Mouse (Mus musculus): ENCODE measurements at regions not wholly inside any gene's neighbourhood (a gene's known extent, or its start where the extent isn't known, plus 50 kb on each side); places are given as distances from the start of the nearest gene placed in this dataset.

DNA sequence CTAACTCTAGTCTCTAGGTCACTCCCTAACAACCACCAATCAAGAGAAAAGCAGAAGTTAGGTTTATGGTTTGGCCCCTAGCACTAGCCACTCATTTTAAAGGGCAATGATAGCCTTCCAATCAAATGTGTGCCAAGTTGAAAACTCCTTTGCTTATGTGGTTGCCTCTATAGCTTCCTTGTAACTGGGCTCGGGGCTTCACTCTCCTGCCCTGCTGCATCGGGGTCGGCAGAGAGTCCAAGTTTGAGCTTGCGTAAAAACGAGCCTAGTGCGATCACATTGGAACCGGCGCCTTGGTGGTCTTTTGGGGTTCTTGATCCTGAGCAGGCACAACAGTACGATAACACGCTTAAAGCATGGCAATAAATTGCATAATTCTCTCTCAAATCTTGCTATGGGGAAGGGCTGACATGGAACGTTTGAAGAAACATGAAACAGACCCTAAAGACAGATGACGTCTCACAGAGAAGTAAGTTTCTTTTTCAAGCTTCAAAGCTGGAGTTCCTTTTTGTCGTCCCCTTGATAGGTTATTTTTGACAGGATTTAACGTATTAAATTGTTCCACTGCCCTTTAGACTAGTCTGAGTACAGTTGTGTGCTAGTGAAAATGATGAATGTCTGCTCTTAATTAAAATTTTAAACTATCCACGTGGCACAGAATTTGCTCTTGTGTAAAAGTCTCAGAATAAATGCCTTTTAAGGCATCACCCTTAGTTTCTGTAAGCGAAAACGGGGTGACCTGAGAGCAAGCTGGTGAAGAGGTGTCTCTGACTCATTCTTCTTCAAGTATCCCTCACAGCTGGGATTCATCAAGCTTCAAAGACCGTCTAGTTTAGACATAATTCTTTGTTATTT, 52.0 kb downstream of the 4930426L09Rik start:
- DNase-seq (no peak), ATAC-seq (ENCODE audit: low FRiP score, low TSS enrichment) (no peak)
- Histone ChIP-seq H3K9ac (replicated peaks; ENCODE audit: low read length) (no peak overlapping the region), H3K4me2 (ENCODE audit: low read length) (no peak overlapping the region), H3K9me3 (ENCODE audit: control insufficient read depth, low read length) (no peaks in the 10 kb centered on the region), H3K27me3 (ENCODE audit: control insufficient read depth, insufficient read depth, low read length) (no peaks in the 10 kb centered on the region), H3K4me3 (replicated peaks; ENCODE audit: low read depth, low read length) (no peak overlapping the region), H3K27ac (replicated peaks; ENCODE audit: low read depth, low read length) (no peak overlapping the region), H3K36me3 (ENCODE audit: control insufficient read depth, insufficient read depth, low read length) (no peaks in the 10 kb centered on the region), H3K4me1 (ENCODE audit: control insufficient read depth, insufficient read depth, low read length) (no peaks in the 10 kb centered on the region)
- 87% methylated on average over 18 of the region's 18 CpGs for WGBS

DNA sequence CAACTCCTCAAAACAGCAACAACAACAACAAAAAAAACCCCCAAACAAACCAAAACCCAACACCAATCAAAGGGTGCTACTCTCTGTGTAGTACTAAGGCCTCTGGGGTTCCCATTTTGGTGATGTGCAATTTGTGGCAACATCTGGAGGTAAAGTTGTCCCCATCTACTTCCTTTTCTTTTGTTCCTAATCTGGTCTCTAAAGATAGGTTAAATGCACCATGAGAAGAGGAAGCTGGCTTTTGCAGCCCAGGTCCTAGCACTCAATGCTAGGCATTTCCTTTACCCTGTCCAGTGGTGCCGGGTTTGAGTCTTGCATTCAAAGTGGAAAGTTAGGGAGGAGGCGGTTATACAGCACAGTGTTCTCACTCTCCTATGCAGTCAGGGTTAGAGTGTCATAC, 57.4 kb downstream of the 4930426L09Rik start:
- no peak for DNase-seq

DNA sequence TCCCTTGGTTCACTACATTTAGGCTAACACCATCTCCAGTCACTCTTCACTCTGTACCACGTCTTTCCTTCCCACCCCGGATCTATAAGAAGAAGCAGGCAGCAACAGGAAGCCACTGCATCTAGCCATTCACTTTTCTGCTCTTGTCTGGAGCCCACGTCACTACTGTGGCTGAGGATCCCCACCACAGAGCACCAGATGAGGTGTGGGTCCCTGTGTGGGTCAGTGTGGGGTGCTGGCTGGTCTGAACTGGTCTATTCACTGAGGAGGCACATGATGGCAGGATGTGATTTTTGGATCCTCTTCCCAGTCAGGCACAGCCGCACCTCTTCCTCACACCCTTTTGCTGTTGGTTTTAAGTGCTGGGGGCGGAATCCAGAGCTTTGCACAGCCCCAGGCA, 59.7 kb downstream of the 4930426L09Rik start:
- no peak for DNase-seq
- Histone ChIP-seq H3K27ac (replicated peaks; ENCODE audit: low read depth, low read length) (no peak overlapping the region), H3K36me3 (ENCODE audit: control insufficient read depth, insufficient read depth, low read length) (no peaks in the 10 kb centered on the region), H3K4me3 (replicated peaks; ENCODE audit: low read depth, low read length) (no peak overlapping the region), H3K27me3 (ENCODE audit: control insufficient read depth, insufficient read depth, low read length) (no peaks in the 10 kb centered on the region), H3K4me2 (ENCODE audit: low read length) (no peak overlapping the region), H3K9ac (replicated peaks; ENCODE audit: low read length) (no peak overlapping the region), H3K4me1 (ENCODE audit: control insufficient read depth, insufficient read depth, low read length) (no peaks in the 10 kb centered on the region), H3K9me3 (ENCODE audit: control insufficient read depth, low read length) (no peaks in the 10 kb centered on the region)
- WGBS: 85% methylated on average over 5 of the region's 5 CpGs
- ATAC-seq (ENCODE audit: low FRiP score, low TSS enrichment): no peak

More for the DNA sequence above, 57.4 kb downstream of the 4930426L09Rik start:
- no peak overlapping the region for H3K27ac ChIP-seq (replicated peaks; ENCODE audit: low read depth, low read length)
- H3K27me3 ChIP-seq (ENCODE audit: control insufficient read depth, insufficient read depth, low read length): no peaks in the 10 kb centered on the region
- no peak overlapping the region for H3K4me2 ChIP-seq (ENCODE audit: low read length)
- no peak overlapping the region for H3K9ac ChIP-seq (replicated peaks; ENCODE audit: low read length)
- no peak overlapping the region for H3K4me3 ChIP-seq (replicated peaks; ENCODE audit: low read depth, low read length)
- H3K4me1 ChIP-seq (ENCODE audit: control insufficient read depth, insufficient read depth, low read length): no peaks in the 10 kb centered on the region
- 94% methylated on average over 2 of the region's 2 CpGs for WGBS
- H3K9me3 ChIP-seq (ENCODE audit: control insufficient read depth, low read length): no peaks in the 10 kb centered on the region
- H3K36me3 ChIP-seq (ENCODE audit: control insufficient read depth, insufficient read depth, low read length): no peaks in the 10 kb centered on the region
- no peak for ATAC-seq (ENCODE audit: low FRiP score, low TSS enrichment)

DNA sequence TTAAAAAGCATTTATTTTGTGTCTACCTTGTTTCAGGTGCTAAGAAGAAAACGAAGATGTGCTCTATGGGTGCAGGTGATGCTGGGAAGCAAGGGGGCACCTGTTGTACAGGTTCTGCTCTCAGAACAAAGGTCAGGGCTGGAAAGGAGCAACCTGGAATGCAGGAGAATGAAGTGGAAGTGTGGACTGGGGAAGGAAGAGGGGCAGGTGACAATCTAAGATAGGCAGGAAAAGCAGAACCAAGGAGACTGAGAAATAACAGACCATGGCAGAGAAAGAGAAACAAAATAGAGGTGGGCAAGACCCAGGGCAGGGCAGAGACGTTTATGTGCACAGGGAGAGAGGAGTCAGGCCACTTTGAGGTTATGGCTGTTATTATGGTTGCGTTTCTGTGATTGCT, 60.6 kb downstream of the 4930426L09Rik start:
- WGBS: 79% methylated on average over 3 of the region's 3 CpGs
- H3K4me1 ChIP-seq (ENCODE audit: control insufficient read depth, insufficient read depth, low read length): no peaks in the 10 kb centered on the region

DNA sequence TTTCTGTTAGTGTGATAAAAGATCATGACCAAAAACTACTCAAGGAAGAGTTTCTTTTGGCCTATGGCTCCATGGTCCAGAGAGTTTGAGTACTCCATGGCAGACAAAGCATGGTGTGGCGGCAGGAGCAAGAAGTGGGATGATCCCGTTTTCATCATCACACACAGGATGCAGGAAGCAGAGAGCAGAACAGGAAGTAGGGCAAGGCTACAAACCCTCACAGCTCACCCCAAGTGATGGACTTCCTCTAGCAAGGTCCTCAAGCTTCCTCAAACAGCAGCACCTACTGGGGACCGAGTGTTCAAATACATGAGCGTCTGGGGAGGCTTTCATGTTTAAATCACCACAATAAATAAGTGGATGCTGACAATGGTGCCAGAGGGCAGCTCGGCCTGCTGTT, 61.1 kb downstream of the 4930426L09Rik start:
- Histone ChIP-seq H3K4me3 (replicated peaks; ENCODE audit: low read depth, low read length) (no peak overlapping the region), H3K36me3 (ENCODE audit: control insufficient read depth, insufficient read depth, low read length) (no peaks in the 10 kb centered on the region), H3K27ac (replicated peaks; ENCODE audit: low read depth, low read length) (no peak overlapping the region), H3K9ac (replicated peaks; ENCODE audit: low read length) (no peak overlapping the region), H3K27me3 (ENCODE audit: control insufficient read depth, insufficient read depth, low read length) (no peaks in the 10 kb centered on the region), H3K4me1 (ENCODE audit: control insufficient read depth, insufficient read depth, low read length) (no peaks in the 10 kb centered on the region), H3K4me2 (ENCODE audit: low read length) (no peak overlapping the region), H3K9me3 (ENCODE audit: control insufficient read depth, low read length) (no peaks in the 10 kb centered on the region)
- no peak for DNase-seq
- ATAC-seq (ENCODE audit: low FRiP score, low TSS enrichment): no peak
- 88% methylated on average over 5 of the region's 5 CpGs for WGBS

More for the DNA sequence above, 60.6 kb downstream of the 4930426L09Rik start:
- Histone ChIP-seq H3K9me3 (ENCODE audit: control insufficient read depth, low read length) (no peaks in the 10 kb centered on the region), H3K9ac (replicated peaks; ENCODE audit: low read length) (no peak overlapping the region), H3K36me3 (ENCODE audit: control insufficient read depth, insufficient read depth, low read length) (no peaks in the 10 kb centered on the region), H3K27ac (replicated peaks; ENCODE audit: low read depth, low read length) (no peak overlapping the region), H3K4me2 (ENCODE audit: low read length) (no peak overlapping the region), H3K4me3 (replicated peaks; ENCODE audit: low read depth, low read length) (no peak overlapping the region), H3K27me3 (ENCODE audit: control insufficient read depth, insufficient read depth, low read length) (no peaks in the 10 kb centered on the region)
- no peak for ATAC-seq (ENCODE audit: low FRiP score, low TSS enrichment)
- DNase-seq: no peak

DNA sequence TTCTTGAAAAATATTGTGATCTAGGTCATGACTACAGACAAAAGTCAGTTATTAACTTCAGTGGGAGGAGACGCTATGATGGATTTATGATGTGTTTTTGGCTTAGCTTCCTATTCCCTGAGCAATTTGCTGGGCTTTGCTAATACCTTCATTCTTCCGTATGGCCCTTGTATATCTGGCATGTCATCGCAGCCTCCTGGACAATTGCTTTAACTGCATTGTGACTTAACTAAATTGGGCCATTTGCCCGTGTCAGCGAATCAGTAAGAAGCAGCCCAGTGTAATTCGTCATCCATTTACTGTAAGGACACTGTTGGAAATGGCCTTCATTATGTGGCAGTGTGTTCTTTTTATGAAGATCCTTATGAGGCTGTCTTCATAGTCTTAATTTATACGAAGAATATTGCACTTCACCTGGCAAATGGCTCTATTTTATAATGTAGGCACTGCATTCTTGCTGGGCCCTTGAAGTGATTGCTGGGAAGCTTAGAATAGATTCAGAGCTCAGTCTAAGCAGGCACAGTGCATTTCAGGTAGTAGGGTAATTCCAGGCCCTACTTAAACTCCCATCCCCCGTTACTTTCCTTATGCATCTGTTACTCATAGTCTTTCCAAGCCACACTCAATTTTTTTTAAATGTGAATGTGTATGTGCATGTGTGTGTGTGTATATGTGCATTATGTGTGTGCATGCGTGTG, 62.2 kb downstream of the 4930426L09Rik start:
- Histone ChIP-seq H3K27ac (replicated peaks; ENCODE audit: low read depth, low read length) (no peak overlapping the region), H3K9me3 (ENCODE audit: control insufficient read depth, low read length) (no peaks in the 10 kb centered on the region), H3K4me2 (ENCODE audit: low read length) (no peak overlapping the region), H3K4me1 (ENCODE audit: control insufficient read depth, insufficient read depth, low read length) (no peaks in the 10 kb centered on the region), H3K36me3 (ENCODE audit: control insufficient read depth, insufficient read depth, low read length) (no peaks in the 10 kb centered on the region), H3K4me3 (replicated peaks; ENCODE audit: low read depth, low read length) (no peak overlapping the region), H3K27me3 (ENCODE audit: control insufficient read depth, insufficient read depth, low read length) (no peaks in the 10 kb centered on the region), H3K9ac (replicated peaks; ENCODE audit: low read length) (no peak overlapping the region)
- 88% methylated on average over 9 of the region's 9 CpGs for WGBS
- DNase-seq (no peak), ATAC-seq (ENCODE audit: low FRiP score, low TSS enrichment) (no peak)

DNA sequence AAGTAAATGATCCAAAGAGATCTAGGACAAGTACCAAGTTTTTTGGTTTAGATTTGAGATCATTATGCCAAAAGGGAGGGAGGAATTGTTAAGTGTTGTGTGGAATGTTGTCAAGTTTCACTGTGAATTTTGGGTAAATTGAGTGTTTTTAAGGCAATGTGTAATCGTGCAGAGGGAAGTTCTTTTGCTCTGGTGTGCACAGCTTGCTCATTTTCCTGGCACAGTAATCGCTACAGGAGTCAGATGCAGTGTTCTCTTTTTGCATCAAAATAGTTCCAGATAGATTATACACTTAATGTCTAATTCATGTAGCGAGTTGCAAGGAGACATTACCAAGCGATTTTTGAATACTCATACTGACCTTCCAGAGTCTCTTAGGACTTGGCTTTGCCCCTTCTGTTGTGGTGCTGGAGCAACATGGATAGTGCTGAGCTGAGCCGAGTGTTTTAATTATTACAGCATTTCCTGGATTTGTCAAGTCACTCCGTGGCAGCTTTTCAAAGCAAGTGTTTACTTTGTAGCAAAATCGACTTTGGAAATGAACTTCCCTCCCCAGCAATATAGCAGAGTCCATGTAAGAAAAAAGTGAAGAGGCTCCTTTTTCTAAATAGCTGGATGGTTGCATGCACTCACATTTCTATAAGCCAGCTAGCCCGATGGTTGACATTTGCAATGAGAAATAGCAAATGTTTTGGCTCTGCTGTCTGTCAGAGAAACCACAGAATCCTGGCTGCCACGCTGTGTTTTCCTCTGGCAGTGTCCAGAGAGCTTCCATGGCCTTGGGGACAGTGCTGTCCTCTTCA, 66.6 kb downstream of the 4930426L09Rik start:
- no peaks in the 10 kb centered on the region for H3K9me3 ChIP-seq (ENCODE audit: control insufficient read depth, low read length)
- no peaks in the 10 kb centered on the region for H3K27me3 ChIP-seq (ENCODE audit: control insufficient read depth, insufficient read depth, low read length)
- ATAC-seq (ENCODE audit: low FRiP score, low TSS enrichment) (no peak), DNase-seq (peak; percentile 11)
- no peak overlapping the region for H3K9ac ChIP-seq (replicated peaks; ENCODE audit: low read length)
- H3K27ac ChIP-seq (replicated peaks; ENCODE audit: low read depth, low read length): no peak overlapping the region
- H3K4me3 ChIP-seq (replicated peaks; ENCODE audit: low read depth, low read length): no peak overlapping the region
- H3K4me1 ChIP-seq (ENCODE audit: control insufficient read depth, insufficient read depth, low read length): no peaks in the 10 kb centered on the region
- no peaks in the 10 kb centered on the region for H3K36me3 ChIP-seq (ENCODE audit: control insufficient read depth, insufficient read depth, low read length)
- 64% methylated on average over 9 of the region's 9 CpGs for WGBS
- no peak overlapping the region for H3K4me2 ChIP-seq (ENCODE audit: low read length)

DNA sequence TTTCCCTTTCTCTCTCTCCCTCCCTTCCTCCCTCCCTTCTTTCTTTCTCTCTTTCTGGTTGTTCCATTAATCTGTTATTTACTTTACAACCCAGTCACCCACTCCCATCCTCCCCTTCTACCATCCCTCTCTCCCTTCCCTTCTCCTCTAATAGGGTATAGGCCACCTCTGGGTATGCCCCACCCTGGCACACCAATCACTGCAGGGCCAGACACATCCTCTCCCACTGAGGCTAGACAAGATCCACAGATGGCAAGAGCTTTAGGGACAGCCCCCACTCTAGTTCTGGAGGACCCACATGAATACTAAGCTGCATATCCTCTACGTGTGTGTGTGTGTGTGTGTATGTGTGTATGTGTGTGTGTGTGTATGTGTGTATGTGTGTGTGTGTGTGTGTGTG, 67.4 kb downstream of the 4930426L09Rik start:
- Histone ChIP-seq H3K4me2 (ENCODE audit: low read length) (no peak overlapping the region), H3K9ac (replicated peaks; ENCODE audit: low read length) (no peak overlapping the region), H3K9me3 (ENCODE audit: control insufficient read depth, low read length) (no peaks in the 10 kb centered on the region), H3K4me1 (ENCODE audit: control insufficient read depth, insufficient read depth, low read length) (no peaks in the 10 kb centered on the region), H3K4me3 (replicated peaks; ENCODE audit: low read depth, low read length) (no peak overlapping the region), H3K36me3 (ENCODE audit: control insufficient read depth, insufficient read depth, low read length) (no peaks in the 10 kb centered on the region), H3K27me3 (ENCODE audit: control insufficient read depth, insufficient read depth, low read length) (no peaks in the 10 kb centered on the region), H3K27ac (replicated peaks; ENCODE audit: low read depth, low read length) (no peak overlapping the region)
- WGBS: 76% methylated on average over 1 of the region's 1 CpGs
- DNase-seq (no peak), ATAC-seq (ENCODE audit: low FRiP score, low TSS enrichment) (no peak)
